Mouse (Mus musculus) MEL (cell line): ENCODE results near the gene Prex1.

Experiments
- CTCF ChIP-seq, 3 experiments: IDR thresholded peaks in 2 of 3; conservative IDR thresholded peaks in 1 of 3; 2 replicates each; pipeline ENCODE4 v1.5.1; 2011 to 2012; ENCODE audit warnings: low read length in 3 of 3, low read depth in 2 of 3, mild to moderate bottlenecking in 2 of 3, improper control_type of control experiment in 1 of 3, inconsistent platforms in 1 of 3, mixed read lengths in 1 of 3, moderate library complexity in 1 of 3; ENCODE audit not compliant: control insufficient read depth in 1 of 3, insufficient read depth in 1 of 3, poor library complexity in 1 of 3, severe bottlenecking in 1 of 3
- POLR2A ChIP-seq, 2 experiments: IDR thresholded peaks; 2 replicates each; pipeline ENCODE4 v1.6.1; 2011 to 2012; ENCODE audit warnings: low read length in 2 of 2, mild to moderate bottlenecking in 2 of 2, control low read depth in 1 of 2, improper control_type of control experiment in 1 of 2, low read depth in 1 of 2, moderate library complexity in 1 of 2; ENCODE audit not compliant: control insufficient read depth in 1 of 2, insufficient read depth in 1 of 2, poor library complexity in 1 of 2
- POLR2AphosphoS2 ChIP-seq: IDR thresholded peaks from 2 replicates; pipeline ENCODE4 v1.6.1; 2011; ENCODE audit warnings: low read length, improper control_type of control experiment
- RAD21 ChIP-seq: IDR thresholded peaks from 2 replicates; pipeline ENCODE4 v1.6.1; 2011; ENCODE audit warnings: mild to moderate bottlenecking, low read depth, low read length, improper control_type of control experiment

DNA sequence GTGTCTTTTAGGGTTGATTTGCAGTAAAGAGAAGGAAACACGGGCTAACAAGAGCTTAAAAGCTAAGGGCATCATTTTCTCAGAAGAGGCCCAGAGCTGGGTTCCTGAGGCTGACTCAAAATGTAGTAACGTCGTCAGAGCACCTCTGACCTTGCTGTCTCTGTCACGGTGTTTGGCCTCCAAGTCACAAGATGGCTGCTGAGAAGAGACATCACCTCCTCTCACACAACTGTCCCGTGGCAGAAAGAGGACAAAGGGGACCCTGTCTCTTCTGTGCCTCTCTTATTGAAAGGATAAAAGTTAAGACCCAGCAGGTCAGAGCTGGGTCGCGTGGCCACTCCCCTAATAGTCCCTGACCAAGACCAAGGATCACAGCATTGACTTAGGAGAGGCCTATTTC lies 2.4 kb upstream of the Prex1 start:
- TF ChIP-seq CTCF (IDR thresholded peaks at IDR 0.05 in 2 of 3, conservative IDR thresholded peaks at IDR 0.05 in 1 of 3; ENCODE audit: control insufficient read depth in 1 of 3, insufficient read depth in 1 of 3, low read depth in 2 of 3, low read length in 3 of 3, poor library complexity in 1 of 3, severe bottlenecking in 1 of 3) (no peak), POLR2AphosphoS2 (no peak), POLR2A (IDR thresholded peaks at IDR 0.05; ENCODE audit: control insufficient read depth in 1 of 2, insufficient read depth in 1 of 2, low read depth in 1 of 2, low read length in 2 of 2, poor library complexity in 1 of 2) (no peak), RAD21 (no peak)
